In genomic region chr12:95696522-95697025, GRCm38 (mm10) we compare ENCODE assay signal across 9 mouse cellular contexts. TPM values are rescaled to one million over a fixed set of nuclear protein-coding genes. Genes with fewer than 3 reads are reported as not detected.
DNase-seq lines count a peak whose midpoint lies in the region; ATAC-seq lines count a peak whose summit lies in the region.
"Had no signal": no experiment of that assay in that cellular context is flagged by ENCODE, and none has a peak within 500 bp of the region (broad histone marks: within the 10 kb centered on the region; RNA-seq: fewer than 3 reads in every experiment).

No protein-coding gene starts in this region.

- no peaks in the 10 kb centered on the region for H3K36me3 ChIP-seq in heart, embryonic 13.5 days
- H3K36me3 ChIP-seq in forebrain, embryonic 15.5 days: no peaks in the 10 kb centered on the region
- no peaks in the 10 kb centered on the region for H3K36me3 ChIP-seq in liver, embryonic 15.5 days (replicated peaks)
- H3K36me3 ChIP-seq: G1E had no signal

- no peaks in the 10 kb centered on the region for H3K27me3 ChIP-seq in heart, embryonic 13.5 days (replicated peaks)
- H3K27me3 ChIP-seq in forebrain, embryonic 15.5 days: no peaks in the 10 kb centered on the region
- H3K27me3 ChIP-seq in liver, embryonic 15.5 days: peaks cover 67% of the 10 kb centered on the region

- H3K27ac ChIP-seq in heart, embryonic 13.5 days (replicated peaks): peak overlapping the region; percentile 97
- H3K27ac ChIP-seq in forebrain, embryonic 15.5 days (replicated peaks): peak overlapping the region; percentile 94
- H3K27ac ChIP-seq in liver, embryonic 15.5 days (replicated peaks): no peak overlapping the region

- WGBS in heart, embryonic 13.5 days: 4% methylated on average over 6 of the region's 6 CpGs
- WGBS in forebrain, embryonic 15.5 days: 3% methylated on average over 6 of the region's 6 CpGs
- 11% methylated on average over 6 of the region's 6 CpGs for whole genome bisulfite sequencing in liver, embryonic 15.5 days (ENCODE audit: insufficient replicate concordance)

- peak overlapping the region; percentile 97 for H3K9ac ChIP-seq in heart, embryonic 13.5 days
- peak overlapping the region; percentile 90 for H3K9ac ChIP-seq in forebrain, embryonic 15.5 days (replicated peaks)
- H3K9ac ChIP-seq in liver, embryonic 15.5 days: no peak overlapping the region

- peaks cover 44% of the 10 kb centered on the region for H3K4me1 ChIP-seq in heart, embryonic 13.5 days
- H3K4me1 ChIP-seq in forebrain, embryonic 15.5 days: peaks cover 40% of the 10 kb centered on the region
- no peaks in the 10 kb centered on the region; the same call in 1 of the 2 replicates for H3K4me1 ChIP-seq in liver, embryonic 15.5 days (replicated peaks)

- H3K4me3 ChIP-seq in heart, embryonic 13.5 days: peak overlapping the region; percentile 77
- H3K4me3 ChIP-seq in forebrain, embryonic 15.5 days: peak overlapping the region; percentile 95
- H3K4me3 ChIP-seq in liver, embryonic 15.5 days (replicated peaks): peak overlapping the region; percentile 45

- H3K9me3 ChIP-seq in heart, embryonic 13.5 days: no peaks in the 10 kb centered on the region
- no peaks in the 10 kb centered on the region for H3K9me3 ChIP-seq in forebrain, embryonic 15.5 days
- H3K9me3 ChIP-seq in liver, embryonic 15.5 days (replicated peaks): no peaks in the 10 kb centered on the region

- no peak for DNase-seq in heart, postnatal 14 days
- peak; percentile 9 for DNase-seq in NIH3T3 (ENCODE audit: low read depth)
- DNase-seq in urinary bladder, postnatal 14 days (ENCODE audit: low spot score): no peak
- no peak for DNase-seq in left cerebral cortex, postnatal 25 days (ENCODE audit: low spot score in 2 of 2)
- DNase-seq in adrenal gland, postnatal 36 days: no peak

- peak overlapping the region; percentile 86 for H3K4me2 ChIP-seq in heart, embryonic 13.5 days
- H3K4me2 ChIP-seq in forebrain, embryonic 15.5 days (replicated peaks): peak overlapping the region; percentile 71
- H3K4me2 ChIP-seq in liver, embryonic 15.5 days: peak overlapping the region; percentile 59

- intact Hi-C loops in heart, postnatal 14 days (cut with DNase I): loop anchor here (10.0 kb wide), 4 partner anchors 462 to 1272 kb away; no protein-coding TSS in a partner anchor
- intact Hi-C loops in left cerebral cortex, postnatal 25 days (cut with DNase I): loop anchor here (5.0 kb wide), 1 partner anchor 41 kb away; no protein-coding TSS in a partner anchor

- ATAC-seq in heart, embryonic 13.5 days (ENCODE audit: extremely low read depth, insufficient number of reproducible peaks, low FRiP score, low TSS enrichment): no peak
- no peak for ATAC-seq in forebrain, embryonic 15.5 days (replicated peaks)
- ATAC-seq in liver, embryonic 15.5 days (ENCODE audit: insufficient read depth): no peak

RNA-seq across cellular contexts. Expression of gene Flrt2, which starts 4.5 kb away (rescaled TPM):
- polyA plus RNA-seq in heart, embryonic 13.5 days (2015; fragmentation: Nextera tagmentation; extraction: Ambion mirVana): 24.4 and 26.5 TPM in 2 replicates
- 10 to 100 TPM; 11.3 to 14.5 TPM for total RNA-seq in heart, postnatal 14 days (2021)
- polyA plus RNA-seq in forebrain, embryonic 15.5 days (2015; fragmentation: Nextera tagmentation; extraction: Ambion mirVana): 36.3 and 37.5 TPM in 2 replicates
- 0.88 and 0.97 TPM in 2 replicates for polyA plus RNA-seq in liver, embryonic 15.5 days (2015; fragmentation: Nextera tagmentation; extraction: Ambion mirVana)
- 10 to 100 TPM; 67.2 to 78.8 TPM for total RNA-seq in left cerebral cortex, postnatal 25 days (2021)
- 10 to 100 TPM; 12.2 TPM for total RNA-seq in adrenal gland, postnatal 36 days (2021)
- polyA plus RNA-seq: G1E had no signal

Comparison
In these comparisons a context has a peak if more than half of its experiments do, and no peak if none do; other contexts are left out.
1. H3K4me3 ChIP-seq: peak in every context shown above with its lines; median percentile 95 in forebrain, embryonic 15.5 days; 77 in heart, embryonic 13.5 days; 45 in liver, embryonic 15.5 days.
2. RNA of gene Flrt2, which starts 4.5 kb away (total RNA-seq): 67.2 to 78.8 TPM in left cerebral cortex, postnatal 25 days; 11.3 to 14.5 TPM in heart, postnatal 14 days and 12.2 TPM in adrenal gland, postnatal 36 days; every median in the first group is over 4 times any median in the second.
3. Peak in every context shown above with its lines, with median percentiles within 50 percentile points of each other: H3K4me2 ChIP-seq.